Mouse (Mus musculus) thymus, postnatal 14 days (tissue): Measurements from ENCODE around the gene Plxna4.
"Not testable (repeated sequence)": the region's sequence is repeated elsewhere in the genome, so short reads cannot be mapped to it uniquely, and the experiment has no call there.

ENCODE experiments used
- DNase-seq: peaks from one replicate; pipeline ENCODE4 v3.0.0; 2021

The Plxna4 gene

GRCm38 (mm10) chr6:32533962-32534740 lies 53.8 kb downstream of the Plxna4 start:
- no peak for DNase-seq

- no peak for DNase-seq
These were observed 59.9 kb downstream of the Plxna4 start for GRCm38 (mm10) chr6:32528081-32528570.

- no peak for DNase-seq
These were observed 60.5 kb downstream of the Plxna4 start for GRCm38 (mm10) chr6:32527518-32527917.

- DNase-seq: no peak
These were observed 61.2 kb downstream of the Plxna4 start for GRCm38 (mm10) chr6:32526762-32527161.

- no peak for DNase-seq
These were observed 67.9 kb downstream of the Plxna4 start for GRCm38 (mm10) chr6:32520097-32520496.

GRCm38 (mm10) chr6:32518617-32519016 lies 69.4 kb downstream of the Plxna4 start:
- no peak for DNase-seq

GRCm38 (mm10) chr6:32514096-32514495 lies 73.9 kb downstream of the Plxna4 start:
- DNase-seq: no peak

- DNase-seq: no peak
These were observed 76.0 kb downstream of the Plxna4 start for GRCm38 (mm10) chr6:32512010-32512409.

GRCm38 (mm10) chr6:32510924-32511323 lies 77.1 kb downstream of the Plxna4 start:
- DNase-seq: no peak

GRCm38 (mm10) chr6:32510491-32510890 lies 77.5 kb downstream of the Plxna4 start:
- DNase-seq: no peak

- no peak for DNase-seq
These were observed 78.9 kb downstream of the Plxna4 start for GRCm38 (mm10) chr6:32509046-32509445.

GRCm38 (mm10) chr6:32504963-32505362 lies 83.0 kb downstream of the Plxna4 start:
- DNase-seq: no peak

- DNase-seq: not testable (repeated sequence)
These were observed 86.8 kb downstream of the Plxna4 start for GRCm38 (mm10) chr6:32501186-32501585.

GRCm38 (mm10) chr6:32498106-32498505 lies 89.9 kb downstream of the Plxna4 start:
- no peak for DNase-seq

GRCm38 (mm10) chr6:32496109-32496508 lies 91.9 kb downstream of the Plxna4 start:
- no peak for DNase-seq

GRCm38 (mm10) chr6:32495532-32495931 lies 92.5 kb downstream of the Plxna4 start:
- DNase-seq: no peak

GRCm38 (mm10) chr6:32493557-32493956 lies 94.4 kb downstream of the Plxna4 start:
- DNase-seq: no peak

- DNase-seq: no peak
These were observed 100.9 kb downstream of the Plxna4 start for GRCm38 (mm10) chr6:32487121-32487520.

- no peak for DNase-seq
These were observed 105.5 kb downstream of the Plxna4 start for GRCm38 (mm10) chr6:32482469-32482868.

- no peak for DNase-seq
These were observed 107.3 kb downstream of the Plxna4 start for GRCm38 (mm10) chr6:32480741-32481140.

- DNase-seq: no peak
These were observed 108.2 kb downstream of the Plxna4 start for GRCm38 (mm10) chr6:32479765-32480164.

GRCm38 (mm10) chr6:32479193-32479758 lies 108.7 kb downstream of the Plxna4 start:
- DNase-seq: peak; percentile 30

- no peak for DNase-seq
These were observed 112.0 kb downstream of the Plxna4 start for GRCm38 (mm10) chr6:32475958-32476357.

- DNase-seq: no peak
These were observed 115.9 kb downstream of the Plxna4 start for GRCm38 (mm10) chr6:32472062-32472461.
